Mouse (Mus musculus) lung, adult 2 months (tissue): ENCODE data around the gene Eed. TPM values are rescaled to one million over a fixed set of nuclear protein-coding genes. Genes with fewer than 3 reads are reported as not detected.

Experiments used
- DNase-seq: peaks from one replicate; pipeline ENCODE4 v3.0.0; 2022
- H3K4me1 ChIP-seq: fragments of 200-500 bp; 2 replicates; pipeline ENCODE4 v1.6.1; 2011; ENCODE audit warnings: low read length; ENCODE audit not compliant: control insufficient read depth, insufficient read depth
- H3K4me3 ChIP-seq: fragments of 200-500 bp; replicated peaks from 2 replicates; pipeline ENCODE3; 2011; ENCODE audit warnings: low read depth, mild to moderate bottlenecking, control low read depth, low read length; ENCODE audit errors: extremely low read depth
- CTCF ChIP-seq: fragments of 200-500 bp; IDR thresholded peaks from 2 replicates; pipeline ENCODE4 v1.5.1; 2011; ENCODE audit warnings: mild to moderate bottlenecking, low read length, control low read depth; ENCODE audit not compliant: insufficient read depth
- POLR2A ChIP-seq: fragments of 200-500 bp; IDR thresholded peaks from 2 replicates; pipeline ENCODE4 v1.6.1; 2011; ENCODE audit warnings: low read depth, mild to moderate bottlenecking, control low read depth, low read length, borderline replicate concordance; ENCODE audit errors: extremely low read depth
- WGBS: fragments of 180-500 bp; shearing (Covaris S2); methylation state at CpG from one replicate; pipeline ENCODE4 v1.1.7; 2018; 5-methylcytosine and 5-hydroxymethylcytosine counted together
- polyA plus RNA-seq: library from polyadenylated mRNA; depleted of rRNA; stranded (reverse); fragments of >200 nt; gene quantifications from 2 replicates; pipeline ENCODE4 v1.2.3, GENCODE M21; 2012; rRNA removed

Gene Eed
- polyA plus RNA-seq, result 15.0 and 17.5 TPM in 2 replicates

DNA sequence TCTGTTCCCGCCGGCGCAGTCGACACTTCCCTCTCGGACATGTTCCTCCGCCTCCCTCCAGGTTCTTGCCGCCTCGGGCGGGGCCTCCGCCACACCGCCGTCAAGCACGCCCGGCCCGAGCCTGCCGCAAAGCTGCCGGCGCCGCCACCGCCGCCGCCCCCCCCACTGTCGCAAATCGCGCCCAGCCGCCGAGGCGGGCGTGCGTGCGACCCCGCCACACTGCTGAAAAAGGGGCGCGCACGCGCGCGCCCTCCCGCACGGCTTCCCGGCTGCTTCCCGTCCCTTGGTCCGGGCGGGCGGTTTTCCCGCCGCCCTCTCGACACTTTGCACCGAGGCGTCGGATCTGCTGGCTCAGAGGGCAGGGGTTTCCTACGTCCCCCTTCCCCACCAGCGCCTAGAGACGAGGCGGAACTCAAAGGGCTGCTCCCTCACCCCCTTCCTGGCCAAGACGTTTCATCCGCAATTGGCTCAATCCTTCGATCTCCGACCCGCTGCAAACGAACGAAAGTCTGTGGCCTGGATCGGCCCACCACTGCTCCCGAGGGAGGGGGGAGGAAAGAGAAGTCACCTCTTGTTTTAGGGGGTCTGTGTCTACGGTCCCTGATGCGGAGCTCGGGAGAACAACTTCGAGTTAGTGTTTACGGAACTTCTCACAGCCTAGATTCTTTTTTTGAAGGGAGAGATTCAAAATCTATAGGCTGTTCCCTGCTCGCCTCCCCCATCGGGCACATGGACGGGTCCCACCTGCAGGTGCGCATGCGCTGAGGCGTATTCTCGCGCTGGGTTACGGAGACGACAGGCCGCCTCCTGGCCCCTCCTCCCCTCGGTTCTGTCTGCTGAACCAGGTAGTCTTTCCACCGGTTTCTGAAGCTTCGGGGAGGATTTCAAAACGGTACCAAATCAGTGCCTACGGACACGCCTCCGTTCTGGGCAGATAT is at the start of gene Eed:
TSS of gene Eed (minus strand) at position 499 of the 938 bp plus-strand sequence.
- peaks cover 5% of the 10 kb centered on the region for H3K4me1 ChIP-seq
- TF ChIP-seq CTCF, result no peak
- peak; percentile 88; the same call in 1 of the 2 replicates for TF ChIP-seq POLR2A
- under 1% methylated on average over 87 of the region's 87 CpGs for WGBS
- DNase-seq, result peak; percentile 92
- peak within 1 kb of the TSS; percentile 77 for H3K4me3 ChIP-seq

DNA sequence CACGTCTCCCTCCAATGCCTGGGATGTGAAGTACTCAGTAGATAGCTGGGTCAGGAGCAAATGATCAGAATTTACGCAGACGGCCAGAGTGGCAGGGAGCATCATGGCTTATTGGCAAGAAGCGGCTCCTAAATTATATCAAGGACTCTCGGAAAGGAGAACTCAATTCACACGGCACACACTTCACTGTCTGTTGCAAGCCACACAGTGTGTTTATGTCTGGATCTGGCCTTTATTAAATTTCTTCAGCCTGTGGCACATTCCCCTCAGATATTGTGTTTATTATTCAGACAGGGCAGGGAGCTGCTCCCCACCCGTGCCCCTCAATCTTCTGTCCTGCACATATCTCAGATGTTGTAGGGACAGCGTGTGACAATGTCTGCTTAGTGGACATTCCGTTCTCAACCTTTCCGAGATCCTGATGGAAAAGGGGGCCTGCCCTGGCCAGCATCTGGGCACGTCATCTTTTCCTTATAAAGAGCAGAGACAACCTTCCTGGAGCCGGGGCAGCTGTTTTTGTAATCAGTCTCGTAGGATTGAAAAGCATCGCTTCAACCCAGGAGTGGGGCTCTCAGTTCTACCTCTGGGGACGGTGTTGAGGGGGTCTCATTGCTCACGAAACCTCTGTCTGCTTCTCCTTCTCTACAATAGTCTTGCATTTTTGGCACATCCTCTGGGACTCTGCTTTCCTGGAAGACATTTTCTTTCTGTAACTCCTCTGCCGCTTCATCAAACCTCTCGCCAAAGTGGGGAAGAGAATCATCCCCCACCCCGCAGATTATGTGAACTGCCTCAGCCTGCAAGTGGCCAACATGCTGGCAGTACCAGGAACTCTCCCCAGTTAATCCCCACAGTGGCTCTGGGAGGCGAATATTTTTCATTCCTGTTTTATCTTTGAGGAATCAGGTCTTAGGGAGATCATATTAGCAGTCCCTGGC is 49.0 kb upstream of the Eed start:
- no peak overlapping the region for H3K4me3 ChIP-seq
- no peak for TF ChIP-seq CTCF
- TF ChIP-seq POLR2A, result 0 out of 2 replicates have a peak, but pooled peaks have one; percentile 28
- 37% methylated on average over 20 of the region's 20 CpGs for WGBS
- H3K4me1 ChIP-seq, result peaks cover 28% of the 10 kb centered on the region
- DNase-seq, result no peak

DNA sequence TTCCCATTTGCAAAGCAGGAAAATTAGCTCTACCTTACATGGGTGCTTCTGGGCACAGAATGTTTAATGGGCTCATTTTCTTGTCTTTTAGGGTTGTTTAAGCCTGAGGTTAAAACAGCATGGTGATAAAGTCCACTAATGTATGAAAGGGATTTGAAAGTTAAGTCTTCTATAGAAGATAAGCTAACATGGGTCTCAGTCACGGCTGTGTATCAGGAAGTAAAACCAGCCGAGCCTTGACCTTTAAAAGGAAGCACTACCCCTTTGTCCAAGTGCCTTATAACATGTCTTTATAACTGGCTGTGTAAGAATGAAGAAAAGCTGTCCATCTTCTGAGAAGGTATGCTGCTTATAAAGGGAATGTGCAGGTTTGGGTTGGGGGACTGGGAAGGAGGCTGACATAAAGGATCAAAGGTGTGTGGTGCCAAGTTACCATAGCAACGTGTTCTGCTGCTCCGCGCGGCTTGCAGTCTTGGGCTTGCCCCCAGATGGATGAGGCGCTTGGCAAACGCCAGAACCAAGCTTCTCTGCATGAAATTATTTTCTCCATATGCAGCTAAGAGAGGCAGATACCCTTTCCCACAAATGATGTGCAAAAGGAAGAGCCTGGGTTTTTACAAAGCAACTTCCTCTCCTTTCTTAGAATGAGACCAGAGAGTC is 48.2 kb upstream of the Eed start:
- no peak for DNase-seq
- H3K4me1 ChIP-seq, result peaks cover 26% of the 10 kb centered on the region
- H3K4me3 ChIP-seq, result peak overlapping the region; percentile 21
- no peak for TF ChIP-seq CTCF
- TF ChIP-seq POLR2A, result no peak
- 17% methylated on average over 8 of the region's 8 CpGs for WGBS

DNA sequence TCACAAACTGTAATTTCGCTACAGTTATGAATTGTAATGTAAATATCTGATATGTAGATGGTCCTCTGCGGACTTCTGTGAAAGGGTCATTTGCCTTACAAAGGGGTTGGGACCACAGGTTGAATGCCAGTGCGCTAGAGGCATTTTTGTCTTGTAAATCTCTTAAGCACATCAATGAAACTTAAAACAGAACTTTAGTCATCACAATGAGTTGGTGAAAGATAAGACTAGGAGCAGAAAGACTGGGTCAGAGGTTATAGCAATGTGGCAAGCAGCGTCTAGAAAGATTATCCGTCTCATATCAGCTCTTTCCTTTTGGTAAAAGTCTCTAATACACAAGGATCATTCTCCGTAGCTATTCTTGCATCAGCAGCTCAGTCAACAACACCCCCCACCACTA is 44.2 kb upstream of the Eed start:
- Histone ChIP-seq H3K4me3 (no peak overlapping the region), H3K4me1 (peaks cover 17% of the 10 kb centered on the region)
- TF ChIP-seq POLR2A (no peak), CTCF (no peak)
- 72% methylated on average over 6 of the region's 6 CpGs for WGBS
- DNase-seq, result no peak

DNA sequence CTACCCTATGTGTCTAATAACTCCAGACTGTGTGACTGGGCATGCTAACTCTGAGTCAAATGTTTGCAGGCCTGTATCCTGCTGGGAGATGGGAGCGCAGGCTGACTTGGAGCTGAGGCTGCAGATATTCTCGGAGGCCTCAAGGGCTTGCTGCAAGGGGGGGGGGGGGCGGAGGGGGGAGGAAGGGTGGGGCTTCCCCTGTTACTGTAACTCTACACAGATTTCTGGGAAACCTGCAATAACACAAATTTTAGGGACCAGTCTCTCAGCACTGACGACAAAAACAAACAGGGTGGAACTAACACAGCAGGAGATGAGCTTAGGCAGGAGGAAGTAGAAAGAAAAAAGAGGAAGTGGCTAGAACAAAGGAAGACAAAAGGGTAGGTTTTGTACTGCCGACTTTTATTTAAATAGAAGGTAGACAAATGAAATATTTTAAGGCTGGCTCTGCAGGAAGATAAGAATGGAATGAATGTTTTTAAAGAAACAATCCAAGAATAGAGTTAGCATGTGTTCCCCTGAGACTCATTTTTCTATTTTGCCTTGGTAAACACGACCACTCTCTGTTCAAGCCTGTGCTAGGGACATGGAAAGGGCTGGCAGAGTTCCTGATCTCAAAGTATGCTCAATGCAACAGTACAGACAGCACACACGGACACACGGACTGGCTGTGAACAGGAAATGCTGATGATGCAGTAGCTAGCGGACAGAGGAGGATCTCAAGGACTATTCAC is 42.4 kb upstream of the Eed start:
- WGBS, result 7% methylated on average over 8 of the region's 9 CpGs
- Histone ChIP-seq H3K4me3 (no peak overlapping the region), H3K4me1 (peaks cover 11% of the 10 kb centered on the region)
- DNase-seq, result no peak
- no peak for TF ChIP-seq CTCF

DNA sequence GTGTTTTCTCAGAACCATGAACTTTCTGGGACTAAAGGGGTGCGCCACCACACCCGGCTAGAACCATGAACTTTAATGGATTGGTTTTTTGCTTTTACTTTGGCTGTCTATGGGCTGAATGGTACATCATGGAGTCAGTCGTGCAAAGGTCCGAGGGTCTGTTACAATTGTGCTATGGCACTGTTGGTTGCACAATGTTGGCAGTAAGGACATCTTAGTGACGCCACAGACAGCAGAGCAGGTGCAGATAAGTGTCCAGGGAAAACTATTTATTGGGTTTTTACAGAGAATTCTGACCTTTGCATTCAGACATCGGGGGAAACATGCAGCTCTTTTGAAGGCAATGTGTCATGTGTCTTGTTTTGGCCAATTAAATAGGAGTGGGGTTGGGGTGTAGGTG is 39.5 kb upstream of the Eed start:
- 86% methylated on average over 6 of the region's 6 CpGs for WGBS
- DNase-seq, result no peak
- peaks cover 16% of the 10 kb centered on the region for H3K4me1 ChIP-seq
- H3K4me3 ChIP-seq, result no peak overlapping the region
- TF ChIP-seq CTCF, result no peak
- no peak for TF ChIP-seq POLR2A

DNA sequence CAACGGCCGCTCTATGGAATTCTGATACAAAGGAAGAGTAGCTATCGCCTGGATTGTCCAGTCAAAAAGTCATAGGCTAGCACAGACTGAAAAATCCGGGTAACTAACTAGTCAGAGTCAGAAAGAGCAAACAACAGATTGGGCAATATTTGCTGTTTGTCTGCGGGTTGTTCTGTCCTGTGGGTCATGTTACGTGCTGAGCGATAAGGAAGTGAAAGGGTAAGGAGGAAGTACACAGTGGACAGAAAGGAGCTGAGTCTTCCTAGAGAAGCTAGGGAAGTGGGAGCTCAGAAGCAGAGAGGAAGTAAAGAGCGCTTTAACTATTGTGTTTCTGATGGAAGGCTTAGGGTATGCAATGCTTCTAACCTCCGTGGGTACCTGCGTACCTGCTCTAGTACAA is 38.8 kb upstream of the Eed start:
- no peak for TF ChIP-seq CTCF
- no peak for TF ChIP-seq POLR2A
- Histone ChIP-seq H3K4me1 (peaks cover 13% of the 10 kb centered on the region), H3K4me3 (no peak overlapping the region)
- DNase-seq, result no peak
- 33% methylated on average over 10 of the region's 10 CpGs for whole genome bisulfite sequencing

DNA sequence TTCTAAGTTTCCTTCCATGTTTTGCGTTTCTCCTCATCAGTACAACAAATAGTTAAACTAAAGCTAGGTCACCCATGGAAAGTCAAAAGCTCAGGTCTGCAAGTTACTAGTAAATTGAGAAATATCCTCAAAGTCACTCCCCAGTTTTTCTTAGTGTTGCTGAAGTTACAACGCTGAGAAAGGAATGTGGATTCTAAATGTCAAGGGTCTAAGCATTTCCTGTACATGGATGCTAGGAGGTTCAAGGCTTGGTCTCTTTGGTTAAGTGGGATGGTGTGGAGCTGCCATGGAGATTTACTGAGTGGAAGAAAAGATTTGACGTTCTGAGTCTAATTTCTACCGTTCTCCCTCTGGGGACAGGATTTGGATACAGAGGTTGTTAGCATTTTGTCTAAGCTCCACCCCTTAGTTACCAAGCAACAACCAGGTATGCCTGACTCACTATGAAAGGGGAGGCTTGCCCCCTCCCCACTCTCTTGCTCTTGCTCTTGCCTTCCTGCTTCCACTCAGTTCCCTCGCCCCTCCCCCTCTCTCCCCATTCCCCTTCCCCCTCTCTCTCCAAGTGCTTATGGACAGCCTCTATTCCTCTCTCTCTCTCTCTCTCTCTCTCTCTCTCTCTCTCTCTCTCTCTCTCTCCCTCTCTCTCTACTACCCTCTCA is 36.3 kb upstream of the Eed start:
- peaks cover 10% of the 10 kb centered on the region for H3K4me1 ChIP-seq
- TF ChIP-seq CTCF (no peak), POLR2A (no peak)
- no peak for DNase-seq
- WGBS, result 26% methylated on average over 5 of the region's 5 CpGs
- H3K4me3 ChIP-seq, result no peak overlapping the region
